Mouse (Mus musculus): ENCODE data around the gene Ly6g6e. TPM values are rescaled to one million over a fixed set of nuclear protein-coding genes. Genes with fewer than 3 reads are reported as not detected.

The Ly6g6e gene
- polyA plus RNA-seq, 1 experiment: 12.9 TPM

Other genes with a start within 250 kb of the Ly6g6e start
- 37.0 and 47.5 TPM in 2 replicates for gene Stk19, start 240.0 kb upstream of the Ly6g6e start, polyA plus RNA-seq (2012; rRNA removed)
- 32.3 and 45.6 TPM in 2 replicates for gene Dxo, start 239.9 kb upstream of the Ly6g6e start, polyA plus RNA-seq (2012; rRNA removed)
- gene Skiv2l, start 226.7 kb upstream of the Ly6g6e start, polyA plus RNA-seq (2012; rRNA removed): 50.3 and 58.0 TPM in 2 replicates
- 50.4 and 50.6 TPM in 2 replicates for gene Nelfe, start 226.5 kb upstream of the Ly6g6e start, polyA plus RNA-seq (2012; rRNA removed)
- gene Cfb, start 214.4 kb upstream of the Ly6g6e start, polyA plus RNA-seq (2012; rRNA removed): 35.7 and 41.6 TPM in 2 replicates
- 6.6 and 8.5 TPM in 2 replicates for gene Zbtb12, start 197.4 kb upstream of the Ly6g6e start, polyA plus RNA-seq (2012; rRNA removed)
- 0.04 TPM in 1 of 2 replicates, not detected in the other for gene Gm20547, start 194.9 kb upstream of the Ly6g6e start, polyA plus RNA-seq (2012; rRNA removed)
- gene C2, start 178.6 kb upstream of the Ly6g6e start, polyA plus RNA-seq (2012; rRNA removed): 43.0 and 45.6 TPM in 2 replicates
- gene Ehmt2, start 178.4 kb upstream of the Ly6g6e start, polyA plus RNA-seq (2012; rRNA removed): 124 and 129 TPM in 2 replicates
- 4.5 and 5.1 TPM in 2 replicates for gene Slc44a4, start 162.4 kb upstream of the Ly6g6e start, polyA plus RNA-seq (2012; rRNA removed)
- gene Neu1, start 145.6 kb upstream of the Ly6g6e start, polyA plus RNA-seq (2012; rRNA removed): 27.9 and 32.0 TPM in 2 replicates
- 100 and 116 TPM in 2 replicates for gene Hspa1b, start 117.7 kb upstream of the Ly6g6e start, polyA plus RNA-seq (2012; rRNA removed)
- gene Gm20481, start 107.0 kb upstream of the Ly6g6e start, polyA plus RNA-seq (2012; rRNA removed): not detected in 2 replicates
- gene Hspa1a, start 104.7 kb upstream of the Ly6g6e start, polyA plus RNA-seq (2012; rRNA removed): 52.7 and 54.4 TPM in 2 replicates
- gene Hspa1l, start 104.2 kb upstream of the Ly6g6e start, polyA plus RNA-seq (2012; rRNA removed): 0.47 and 0.54 TPM in 2 replicates
- 47.8 and 58.4 TPM in 2 replicates for gene Lsm2, start 95.0 kb upstream of the Ly6g6e start, polyA plus RNA-seq (2012; rRNA removed)
- 49.8 and 53.0 TPM in 2 replicates for gene Vars, start 75.9 kb upstream of the Ly6g6e start, polyA plus RNA-seq (2012; rRNA removed)
- gene Vwa7, start 60.3 kb upstream of the Ly6g6e start, polyA plus RNA-seq (2012; rRNA removed): 5.2 and 6.1 TPM in 2 replicates
- 0.77 and 0.81 TPM in 2 replicates for gene Sapcd1, start 48.9 kb upstream of the Ly6g6e start, polyA plus RNA-seq (2012; rRNA removed)
- gene Msh5, start 30.2 kb upstream of the Ly6g6e start, polyA plus RNA-seq (2012; rRNA removed): 1.2 and 1.4 TPM in 2 replicates
- 149 and 191 TPM in 2 replicates for gene Clic1, start 26.9 kb upstream of the Ly6g6e start, polyA plus RNA-seq (2012; rRNA removed)
- gene Ddah2, start 17.9 kb upstream of the Ly6g6e start, polyA plus RNA-seq (2012; rRNA removed): 60.5 and 68.6 TPM in 2 replicates
- 0.26 and 0.37 TPM in 2 replicates for gene Ly6g6c, start 11.5 kb upstream of the Ly6g6e start, polyA plus RNA-seq (2012; rRNA removed)
- 0.44 and 0.48 TPM in 2 replicates for gene Mpig6b, start 10.7 kb upstream of the Ly6g6e start, polyA plus RNA-seq (2012; rRNA removed)
- 5.4 and 5.8 TPM in 2 replicates for gene Ly6g6d, start 1.2 kb downstream of the Ly6g6e start, polyA plus RNA-seq (2012; rRNA removed)
- gene Ly6g6f, start 8.7 kb downstream of the Ly6g6e start, polyA plus RNA-seq (2012; rRNA removed): 0.15 TPM in 1 of 2 replicates, not detected in the other
- 104 and 114 TPM in 2 replicates for gene Abhd16a, start 12.4 kb downstream of the Ly6g6e start, polyA plus RNA-seq (2012; rRNA removed)
- gene Ly6g5c, start 31.4 kb downstream of the Ly6g6e start, polyA plus RNA-seq (2012; rRNA removed): not detected in 2 replicates
- gene Ly6g5b, start 38.5 kb downstream of the Ly6g6e start, polyA plus RNA-seq (2012; rRNA removed): 1.0 and 1.2 TPM in 2 replicates
- gene Gpank1, start 44.6 kb downstream of the Ly6g6e start, polyA plus RNA-seq (2012; rRNA removed): 16.2 and 19.3 TPM in 2 replicates
- 116 and 122 TPM in 2 replicates for gene Csnk2b, start 45.2 kb downstream of the Ly6g6e start, polyA plus RNA-seq (2012; rRNA removed)
- 10.2 and 12.6 TPM in 2 replicates for gene D17H6S53E, start 49.5 kb downstream of the Ly6g6e start, polyA plus RNA-seq (2012; rRNA removed)
- 0.22 and 0.29 TPM in 2 replicates for gene Apom, start 55.1 kb downstream of the Ly6g6e start, polyA plus RNA-seq (2012; rRNA removed)
- gene Bag6, start 58.3 kb downstream of the Ly6g6e start, polyA plus RNA-seq (2012; rRNA removed): 130 and 136 TPM in 2 replicates
- gene Prrc2a, start 88.0 kb downstream of the Ly6g6e start, polyA plus RNA-seq (2012; rRNA removed): 170 and 213 TPM in 2 replicates
- 11.2 and 13.3 TPM in 2 replicates for gene Aif1, start 99.2 kb downstream of the Ly6g6e start, polyA plus RNA-seq (2012; rRNA removed)
- 20.4 and 23.0 TPM in 2 replicates for gene Lst1, start 111.5 kb downstream of the Ly6g6e start, polyA plus RNA-seq (2012; rRNA removed)
- 2.6 and 3.5 TPM in 2 replicates for gene Ltb, start 117.5 kb downstream of the Ly6g6e start, polyA plus RNA-seq (2012; rRNA removed)
- 0.55 and 0.83 TPM in 2 replicates for gene Tnf, start 125.1 kb downstream of the Ly6g6e start, polyA plus RNA-seq (2012; rRNA removed)
- 0.29 and 0.43 TPM in 2 replicates for gene Lta, start 128.4 kb downstream of the Ly6g6e start, polyA plus RNA-seq (2012; rRNA removed)
- 0.18 TPM in 1 of 2 replicates, not detected in the other for gene Gm16181, start 143.9 kb downstream of the Ly6g6e start, polyA plus RNA-seq (2012; rRNA removed)
- 11.9 and 14.5 TPM in 2 replicates for gene Atp6v1g2, start 156.8 kb downstream of the Ly6g6e start, polyA plus RNA-seq (2012; rRNA removed)
- gene Nfkbil1, start 158.9 kb downstream of the Ly6g6e start, polyA plus RNA-seq (2012; rRNA removed): 14.0 and 15.4 TPM in 2 replicates
- 314 and 350 TPM in 2 replicates for gene Ddx39b, start 164.8 kb downstream of the Ly6g6e start, polyA plus RNA-seq (2012; rRNA removed)
- 589 and 606 TPM in 2 replicates for gene H2-D1, start 185.8 kb downstream of the Ly6g6e start, polyA plus RNA-seq (2012; rRNA removed)
- 0.19 TPM in 2 replicates for gene H2-Q1, start 243.5 kb downstream of the Ly6g6e start, polyA plus RNA-seq (2012; rRNA removed)